Mouse (Mus musculus) hindbrain, embryonic 12.5 days (tissue): ENCODE data around the gene Tox3. TPM values are rescaled to one million over a fixed set of nuclear protein-coding genes. Genes with fewer than 3 reads are reported as not detected.
A peak's percentile ranks its signal among the peaks of the same experiment; 100 is the strongest.

ENCODE experiments used
- ATAC-seq: fragments of 200-750 bp; cut with Nextera tagmentation; 2 replicates; pipeline ENCODE4 v1.8.0; 2017; ENCODE audit warnings: moderate TSS enrichment; ENCODE audit not compliant: low FRiP score
- H3K27ac ChIP-seq: fragments of 300-500 bp; sonication (generic); 2 replicates; pipeline ENCODE4 v1.5.1; 2016; ENCODE audit warnings: mild to moderate bottlenecking
- H3K27me3 ChIP-seq: fragments of 300-500 bp; sonication (generic); 2 replicates; pipeline ENCODE4 v1.6.1; 2016; ENCODE audit warnings: mild to moderate bottlenecking
- H3K36me3 ChIP-seq: fragments of 300-500 bp; sonication (generic); 2 replicates; pipeline ENCODE4 v1.6.1; 2016; ENCODE audit warnings: mild to moderate bottlenecking
- H3K4me1 ChIP-seq: fragments of 300-500 bp; sonication (generic); 2 replicates; pipeline ENCODE4 v1.6.1; 2016
- H3K4me2 ChIP-seq: fragments of 300-500 bp; sonication (generic); replicated peaks from 2 replicates; pipeline ENCODE4 v1.6.1; 2016; ENCODE audit warnings: mild to moderate bottlenecking
- H3K4me3 ChIP-seq: fragments of 300-500 bp; sonication (generic); 2 replicates; pipeline ENCODE4 v1.5.1; 2016; ENCODE audit warnings: mild to moderate bottlenecking
- H3K9ac ChIP-seq: fragments of 300-500 bp; sonication (generic); 2 replicates; pipeline ENCODE4 v1.6.1; 2016; ENCODE audit warnings: mild to moderate bottlenecking, moderate library complexity
- H3K9me3 ChIP-seq: fragments of 300-500 bp; sonication (generic); replicated peaks from 2 replicates; pipeline ENCODE4 v1.6.1; 2016; ENCODE audit warnings: mild to moderate bottlenecking
- WGBS: fragments of 180-500 bp; shearing (Covaris S2); methylation state at CpG from one replicate; pipeline ENCODE4 v1.1.7; 2016; 5-methylcytosine and 5-hydroxymethylcytosine counted together
- polyA plus RNA-seq: library from polyadenylated mRNA; unstranded; fragments of >200 nt; fragmentation: Nextera tagmentation; extraction: Ambion mirVana; gene quantifications from 2 replicates; pipeline ENCODE4 v1.2.1, GENCODE M21; 2016

Tox3 gene
- polyA plus RNA-seq, 1 experiment from 2014 or later = 44.9 TPM

GRCm38 (mm10) chr8:90314312-90314711 lies 33.8 kb downstream of the Tox3 start:
- peaks cover 3% of the 10 kb centered on the region for H3K36me3 ChIP-seq

GRCm38 (mm10) chr8:90302951-90303350 lies 45.2 kb downstream of the Tox3 start:
- peaks cover 42% of the 10 kb centered on the region for H3K4me1 ChIP-seq
- 54% methylated on average over 12 of the region's 12 CpGs for WGBS

More at GRCm38 (mm10) chr8:90314312-90314711, 33.8 kb downstream of the Tox3 start:
- no peak for ATAC-seq
- H3K4me1 ChIP-seq = 0 out of 2 replicates have a peak, but pooled peaks cover 8% of the 10 kb centered on the region
- H3K9me3 ChIP-seq = no peaks in the 10 kb centered on the region
- no peaks in the 10 kb centered on the region for H3K27me3 ChIP-seq
- H3K27ac ChIP-seq = no peak overlapping the region
- H3K9ac ChIP-seq = no peak overlapping the region
- 83% methylated on average over 7 of the region's 7 CpGs for WGBS
- H3K4me3 ChIP-seq = no peak overlapping the region
- no peak overlapping the region for H3K4me2 ChIP-seq

GRCm38 (mm10) chr8:90302252-90302651 lies 45.9 kb downstream of the Tox3 start:
- Histone ChIP-seq H3K27ac (peak overlapping the region; percentile 58), H3K36me3 (0 out of 2 replicates have a peak, but pooled peaks cover 7% of the 10 kb centered on the region), H3K4me2 (no peak overlapping the region), H3K4me3 (no peak overlapping the region), H3K9ac (no peak overlapping the region), H3K27me3 (no peaks in the 10 kb centered on the region), H3K9me3 (no peaks in the 10 kb centered on the region), H3K4me1 (peaks cover 42% of the 10 kb centered on the region)
- WGBS = 46% methylated on average over 5 of the region's 5 CpGs
- peak; percentile 87 for ATAC-seq

More at GRCm38 (mm10) chr8:90302951-90303350, 45.2 kb downstream of the Tox3 start:
- peak overlapping the region; percentile 58 for H3K27ac ChIP-seq
- H3K4me3 ChIP-seq = no peak overlapping the region
- H3K9me3 ChIP-seq = no peaks in the 10 kb centered on the region
- peak overlapping the region; percentile 9 for H3K4me2 ChIP-seq
- ATAC-seq = peak; percentile 67; the same call in 1 of the 2 replicates
- no peaks in the 10 kb centered on the region for H3K27me3 ChIP-seq
- no peak overlapping the region for H3K9ac ChIP-seq
- 0 out of 2 replicates have a peak, but pooled peaks cover 7% of the 10 kb centered on the region for H3K36me3 ChIP-seq

- Histone ChIP-seq H3K9me3 (no peaks in the 10 kb centered on the region), H3K4me2 (0 out of 2 replicates have a peak overlapping the region, but pooled peaks have one; percentile 1), H3K4me1 (peaks cover 42% of the 10 kb centered on the region), H3K4me3 (no peak overlapping the region), H3K27ac (peak overlapping the region; percentile 58), H3K9ac (no peak overlapping the region; the same call in 1 of the 2 replicates), H3K36me3 (0 out of 2 replicates have a peak, but pooled peaks cover 2% of the 10 kb centered on the region), H3K27me3 (no peaks in the 10 kb centered on the region)
- no peak for ATAC-seq
- WGBS = 38% methylated on average over 5 of the region's 5 CpGs
These were observed 46.6 kb downstream of the Tox3 start for GRCm38 (mm10) chr8:90301543-90301942.

GRCm38 (mm10) chr8:90300973-90301372 lies 47.2 kb downstream of the Tox3 start:
- no peak overlapping the region for H3K4me2 ChIP-seq
- H3K27ac ChIP-seq = 0 out of 2 replicates have a peak overlapping the region, but pooled peaks have one; percentile 58
- peaks cover 42% of the 10 kb centered on the region for H3K4me1 ChIP-seq

GRCm38 (mm10) chr8:90294061-90294460 lies 54.1 kb downstream of the Tox3 start:
- Histone ChIP-seq H3K27me3 (no peaks in the 10 kb centered on the region), H3K9me3 (no peaks in the 10 kb centered on the region), H3K4me1 (0 out of 2 replicates have a peak, but pooled peaks cover 2% of the 10 kb centered on the region), H3K36me3 (no peaks in the 10 kb centered on the region), H3K4me2 (no peak overlapping the region), H3K9ac (no peak overlapping the region), H3K27ac (no peak overlapping the region), H3K4me3 (no peak overlapping the region)
- WGBS = 73% methylated on average over 3 of the region's 3 CpGs
- no peak for ATAC-seq

More at GRCm38 (mm10) chr8:90300973-90301372, 47.2 kb downstream of the Tox3 start:
- Histone ChIP-seq H3K9me3 (no peaks in the 10 kb centered on the region), H3K9ac (no peak overlapping the region), H3K36me3 (no peaks in the 10 kb centered on the region), H3K27me3 (no peaks in the 10 kb centered on the region), H3K4me3 (no peak overlapping the region)
- ATAC-seq = no peak
- WGBS = 39% methylated on average over 2 of the region's 2 CpGs

GRCm38 (mm10) chr8:90290811-90291210 lies 57.3 kb downstream of the Tox3 start:
- 0 out of 2 replicates have a peak, but pooled peaks cover 2% of the 10 kb centered on the region for H3K4me1 ChIP-seq
- H3K9ac ChIP-seq = no peak overlapping the region
- no peaks in the 10 kb centered on the region for H3K27me3 ChIP-seq
- ATAC-seq = no peak
- H3K36me3 ChIP-seq = no peaks in the 10 kb centered on the region
- 90% methylated on average over 6 of the region's 6 CpGs for WGBS
- no peaks in the 10 kb centered on the region for H3K9me3 ChIP-seq
- no peak overlapping the region for H3K4me2 ChIP-seq
- H3K27ac ChIP-seq = no peak overlapping the region
- no peak overlapping the region for H3K4me3 ChIP-seq

- H3K27me3 ChIP-seq = no peaks in the 10 kb centered on the region
- H3K36me3 ChIP-seq = no peaks in the 10 kb centered on the region
- H3K4me2 ChIP-seq = no peak overlapping the region
- no peaks in the 10 kb centered on the region for H3K9me3 ChIP-seq
- H3K27ac ChIP-seq = peak overlapping the region; percentile 26; the same call in 1 of the 2 replicates
- no peak overlapping the region for H3K4me3 ChIP-seq
- H3K9ac ChIP-seq = no peak overlapping the region
- 64% methylated on average over 9 of the region's 9 CpGs for WGBS
- peaks cover 47% of the 10 kb centered on the region for H3K4me1 ChIP-seq
- ATAC-seq = 0 out of 2 replicates have a peak, but pooled peaks have one; percentile 54
These were observed 71.4 kb downstream of the Tox3 start for GRCm38 (mm10) chr8:90276722-90277121.

GRCm38 (mm10) chr8:90273182-90273581 lies 75.0 kb downstream of the Tox3 start:
- 41% methylated on average over 7 of the region's 7 CpGs for WGBS
- no peak overlapping the region for H3K9ac ChIP-seq
- no peaks in the 10 kb centered on the region for H3K9me3 ChIP-seq
- no peak overlapping the region for H3K4me2 ChIP-seq
- H3K36me3 ChIP-seq = peaks cover 7% of the 10 kb centered on the region; the same call in 1 of the 2 replicates
- H3K4me1 ChIP-seq = peaks cover 55% of the 10 kb centered on the region
- no peak overlapping the region for H3K4me3 ChIP-seq
- peak overlapping the region; percentile 52 for H3K27ac ChIP-seq
- ATAC-seq = no peak
- no peaks in the 10 kb centered on the region for H3K27me3 ChIP-seq

- no peak overlapping the region for H3K4me3 ChIP-seq
- H3K4me2 ChIP-seq = no peak overlapping the region
- no peaks in the 10 kb centered on the region for H3K9me3 ChIP-seq
- no peaks in the 10 kb centered on the region for H3K27me3 ChIP-seq
- peak overlapping the region; percentile 44; the same call in 1 of the 2 replicates for H3K27ac ChIP-seq
- 65% methylated on average over 10 of the region's 10 CpGs for WGBS
- ATAC-seq = 0 out of 2 replicates have a peak, but pooled peaks have one; percentile 46
- no peak overlapping the region for H3K9ac ChIP-seq
- peaks cover 7% of the 10 kb centered on the region; the same call in 1 of the 2 replicates for H3K36me3 ChIP-seq
- H3K4me1 ChIP-seq = peaks cover 56% of the 10 kb centered on the region
These were observed 76.2 kb downstream of the Tox3 start for GRCm38 (mm10) chr8:90271920-90272319.

GRCm38 (mm10) chr8:90267698-90268256 lies 80.4 kb downstream of the Tox3 start:
- peaks cover 25% of the 10 kb centered on the region for H3K4me1 ChIP-seq
- no peaks in the 10 kb centered on the region for H3K9me3 ChIP-seq
- H3K27ac ChIP-seq = peak overlapping the region; percentile 77
- no peak overlapping the region for H3K9ac ChIP-seq
- H3K27me3 ChIP-seq = no peaks in the 10 kb centered on the region
- 47% methylated on average over 12 of the region's 12 CpGs for WGBS
- H3K4me2 ChIP-seq = no peak overlapping the region
- H3K4me3 ChIP-seq = no peak overlapping the region
- peaks cover 7% of the 10 kb centered on the region; the same call in 1 of the 2 replicates for H3K36me3 ChIP-seq
- ATAC-seq = no peak

- ATAC-seq = no peak
- Histone ChIP-seq H3K27ac (peak overlapping the region; percentile 77), H3K27me3 (no peaks in the 10 kb centered on the region), H3K4me1 (peaks cover 25% of the 10 kb centered on the region), H3K4me2 (no peak overlapping the region), H3K9me3 (no peaks in the 10 kb centered on the region), H3K9ac (no peak overlapping the region), H3K36me3 (peaks cover 7% of the 10 kb centered on the region; the same call in 1 of the 2 replicates), H3K4me3 (no peak overlapping the region)
- 67% methylated on average over 3 of the region's 3 CpGs for WGBS
These were observed 81.2 kb downstream of the Tox3 start for GRCm38 (mm10) chr8:90266986-90267385.
